Mouse (Mus musculus): ENCODE measurements around the gene Trappc3l.
A peak's percentile ranks its signal among the peaks of the same experiment; 100 is the strongest.

The Trappc3l gene

GRCm38 (mm10) chr10:34095964-34096363 lies 58.6 kb downstream of the Trappc3l start:
- no peak for DNase-seq

- DNase-seq: peak in 1 of 2 experiments; percentile 33
Measured at GRCm38 (mm10) chr10:34096418-34096883, 59.1 kb downstream of the Trappc3l start, which contains the start of gene Calhm5. Gene Calhm5 (minus strand): TSS chr10:34096519.

- no peak for DNase-seq
Measured at GRCm38 (mm10) chr10:34110863-34111465, 73.6 kb downstream of the Trappc3l start.

GRCm38 (mm10) chr10:34111964-34112738 lies 74.8 kb downstream of the Trappc3l start:
- DNase-seq: no peak

GRCm38 (mm10) chr10:34117131-34117530 lies 79.7 kb downstream of the Trappc3l start:
- DNase-seq: no peak

- DNase-seq: no peak
Measured at GRCm38 (mm10) chr10:34117770-34118169, 80.4 kb downstream of the Trappc3l start.

- no peak for DNase-seq
Measured at GRCm38 (mm10) chr10:34118421-34118820, 81.0 kb downstream of the Trappc3l start.

GRCm38 (mm10) chr10:34127392-34128378 lies 90.3 kb downstream of the Trappc3l start, which contains the start of gene Calhm6:
Gene Calhm6 (minus strand): TSS chr10:34127984.
- DNase-seq: peak; percentile 25 to 59

- peak; percentile 36 to 47 for DNase-seq
Measured at GRCm38 (mm10) chr10:34128391-34128790, 91.0 kb downstream of the Trappc3l start.

- DNase-seq: no peak
Measured at GRCm38 (mm10) chr10:34131356-34131755, 94.0 kb downstream of the Trappc3l start.

- DNase-seq: no peak
Measured at GRCm38 (mm10) chr10:34136432-34136831, 99.0 kb downstream of the Trappc3l start.

- DNase-seq: no peak
Measured at GRCm38 (mm10) chr10:34138027-34138426, 100.6 kb downstream of the Trappc3l start.

GRCm38 (mm10) chr10:34139768-34140167 lies 102.4 kb downstream of the Trappc3l start:
- no peak for DNase-seq

GRCm38 (mm10) chr10:34141693-34142092 lies 104.3 kb downstream of the Trappc3l start:
- DNase-seq: no peak

- no peak for DNase-seq
Measured at GRCm38 (mm10) chr10:34149772-34150171, 112.4 kb downstream of the Trappc3l start.

- no peak for DNase-seq
Measured at GRCm38 (mm10) chr10:34150454-34150853, 113.1 kb downstream of the Trappc3l start.

- peak in 1 of 2 experiments; percentile 37 for DNase-seq
Measured at GRCm38 (mm10) chr10:34151827-34152226, 114.4 kb downstream of the Trappc3l start.

- DNase-seq: no peak
Measured at GRCm38 (mm10) chr10:34155796-34156554, 118.6 kb downstream of the Trappc3l start.
